Mouse (Mus musculus) lung, adult 2 months (tissue): ENCODE measurements around the gene Echdc2. TPM values are rescaled to one million over a fixed set of nuclear protein-coding genes. Genes with fewer than 3 reads are reported as not detected.
"Not testable (repeated sequence)": the region's sequence is repeated elsewhere in the genome, so short reads cannot be mapped to it uniquely, and the experiment has no call there.

Experiments used
- DNase-seq: peaks from one replicate; pipeline ENCODE4 v3.0.0; 2022
- H3K4me1 ChIP-seq: fragments of 200-500 bp; 2 replicates; pipeline ENCODE4 v1.6.1; 2011; ENCODE audit warnings: low read length; ENCODE audit not compliant: control insufficient read depth, insufficient read depth
- H3K4me3 ChIP-seq: fragments of 200-500 bp; replicated peaks from 2 replicates; pipeline ENCODE3; 2011; ENCODE audit warnings: low read depth, mild to moderate bottlenecking, control low read depth, low read length; ENCODE audit errors: extremely low read depth
- CTCF ChIP-seq: fragments of 200-500 bp; IDR thresholded peaks from 2 replicates; pipeline ENCODE4 v1.5.1; 2011; ENCODE audit warnings: mild to moderate bottlenecking, low read length, control low read depth; ENCODE audit not compliant: insufficient read depth
- POLR2A ChIP-seq: fragments of 200-500 bp; IDR thresholded peaks from 2 replicates; pipeline ENCODE4 v1.6.1; 2011; ENCODE audit warnings: low read depth, mild to moderate bottlenecking, control low read depth, low read length, borderline replicate concordance; ENCODE audit errors: extremely low read depth
- whole genome bisulfite sequencing: fragments of 180-500 bp; shearing (Covaris S2); methylation state at CpG from one replicate; pipeline ENCODE4 v1.1.7; 2018; 5-methylcytosine and 5-hydroxymethylcytosine counted together
- polyA plus RNA-seq: library from polyadenylated mRNA; depleted of rRNA; stranded (reverse); fragments of >200 nt; gene quantifications from 2 replicates; pipeline ENCODE4 v1.2.3, GENCODE M21; 2012

The Echdc2 gene
- polyA plus RNA-seq, 1 experiment = 53.7 TPM

GRCm38 (mm10) chr4:108136938-108137337 is 28.3 kb upstream of the Echdc2 start:
- Histone ChIP-seq H3K4me1 (no peaks in the 10 kb centered on the region), H3K4me3 (no peak overlapping the region)
- no peak for TF ChIP-seq CTCF
- no peak for TF ChIP-seq POLR2A
- no peak for DNase-seq
- WGBS = 86% methylated on average over 5 of the region's 5 CpGs

GRCm38 (mm10) chr4:108143178-108143577 is 22.1 kb upstream of the Echdc2 start:
- H3K4me3 ChIP-seq, DNase-seq, H3K4me1 ChIP-seq: not testable (repeated sequence)
- WGBS = 65% methylated on average over 2 of the region's 2 CpGs

GRCm38 (mm10) chr4:108143778-108144177 is 21.5 kb upstream of the Echdc2 start:
- no peak overlapping the region for H3K4me3 ChIP-seq
- no peak for DNase-seq
- TF ChIP-seq POLR2A (no peak), CTCF (no peak)

GRCm38 (mm10) chr4:108144880-108145279 is 20.4 kb upstream of the Echdc2 start, which contains the start of gene Scp2:
TSS of gene Scp2 (minus strand) at chr4:108144998.
- WGBS = 77% methylated on average over 1 of the region's 1 CpGs
- no peak for TF ChIP-seq CTCF
- TF ChIP-seq POLR2A = no peak

More at GRCm38 (mm10) chr4:108143778-108144177, 21.5 kb upstream of the Echdc2 start:
- no peaks in the 10 kb centered on the region for H3K4me1 ChIP-seq

GRCm38 (mm10) chr4:108145554-108145953 is 19.7 kb upstream of the Echdc2 start:
- H3K4me3 ChIP-seq, DNase-seq, H3K4me1 ChIP-seq: not testable (repeated sequence)
- WGBS = 57% methylated on average over 3 of the region's 3 CpGs

More at GRCm38 (mm10) chr4:108144880-108145279, 20.4 kb upstream of the Echdc2 start, which contains the start of gene Scp2:
- H3K4me3 ChIP-seq = no peak within 1 kb of the TSS
- H3K4me1 ChIP-seq = no peaks in the 10 kb centered on the region
- DNase-seq = no peak

- 73% methylated on average over 1 of the region's 1 CpGs for WGBS
- not testable (repeated sequence) for DNase-seq, H3K4me3 ChIP-seq, H3K4me1 ChIP-seq
Measured at GRCm38 (mm10) chr4:108155141-108155540, 10.1 kb upstream of the Echdc2 start.

GRCm38 (mm10) chr4:108161936-108162335 is 3.3 kb upstream of the Echdc2 start:
- Histone ChIP-seq H3K4me1 (no peaks in the 10 kb centered on the region; the same call in 1 of the 2 replicates), H3K4me3 (no peak overlapping the region)
- TF ChIP-seq POLR2A = no peak
- no peak for TF ChIP-seq CTCF
- WGBS = 91% methylated on average over 8 of the region's 8 CpGs
- DNase-seq = no peak

GRCm38 (mm10) chr4:108163291-108163690 is 1.9 kb upstream of the Echdc2 start:
- TF ChIP-seq POLR2A (no peak), CTCF (no peak)
- WGBS = 72% methylated on average over 3 of the region's 3 CpGs
- no peak for DNase-seq
- Histone ChIP-seq H3K4me1 (no peaks in the 10 kb centered on the region; the same call in 1 of the 2 replicates), H3K4me3 (no peak overlapping the region)

GRCm38 (mm10) chr4:108166874-108167273 is 1.6 kb downstream of the Echdc2 start:
- 67% methylated on average over 4 of the region's 4 CpGs for WGBS
- Histone ChIP-seq H3K4me1 (no peaks in the 10 kb centered on the region; the same call in 1 of the 2 replicates), H3K4me3 (no peak overlapping the region)
- TF ChIP-seq CTCF = no peak
- no peak for TF ChIP-seq POLR2A
- no peak for DNase-seq

- WGBS = 74% methylated on average over 6 of the region's 6 CpGs
- no peak for DNase-seq
- H3K4me3 ChIP-seq = no peak overlapping the region
- TF ChIP-seq CTCF = no peak
- no peak for TF ChIP-seq POLR2A
- no peaks in the 10 kb centered on the region; the same call in 1 of the 2 replicates for H3K4me1 ChIP-seq
Measured at GRCm38 (mm10) chr4:108168056-108168455, 2.8 kb downstream of the Echdc2 start.

GRCm38 (mm10) chr4:108182278-108182677 is 17.0 kb downstream of the Echdc2 start:
- 63% methylated on average over 1 of the region's 1 CpGs for WGBS
- Histone ChIP-seq H3K4me1 (no peaks in the 10 kb centered on the region), H3K4me3 (no peak overlapping the region)
- TF ChIP-seq POLR2A (no peak), CTCF (no peak)
- no peak for DNase-seq
